Mouse (Mus musculus): ENCODE data around the gene Lmcd1.

DNA sequence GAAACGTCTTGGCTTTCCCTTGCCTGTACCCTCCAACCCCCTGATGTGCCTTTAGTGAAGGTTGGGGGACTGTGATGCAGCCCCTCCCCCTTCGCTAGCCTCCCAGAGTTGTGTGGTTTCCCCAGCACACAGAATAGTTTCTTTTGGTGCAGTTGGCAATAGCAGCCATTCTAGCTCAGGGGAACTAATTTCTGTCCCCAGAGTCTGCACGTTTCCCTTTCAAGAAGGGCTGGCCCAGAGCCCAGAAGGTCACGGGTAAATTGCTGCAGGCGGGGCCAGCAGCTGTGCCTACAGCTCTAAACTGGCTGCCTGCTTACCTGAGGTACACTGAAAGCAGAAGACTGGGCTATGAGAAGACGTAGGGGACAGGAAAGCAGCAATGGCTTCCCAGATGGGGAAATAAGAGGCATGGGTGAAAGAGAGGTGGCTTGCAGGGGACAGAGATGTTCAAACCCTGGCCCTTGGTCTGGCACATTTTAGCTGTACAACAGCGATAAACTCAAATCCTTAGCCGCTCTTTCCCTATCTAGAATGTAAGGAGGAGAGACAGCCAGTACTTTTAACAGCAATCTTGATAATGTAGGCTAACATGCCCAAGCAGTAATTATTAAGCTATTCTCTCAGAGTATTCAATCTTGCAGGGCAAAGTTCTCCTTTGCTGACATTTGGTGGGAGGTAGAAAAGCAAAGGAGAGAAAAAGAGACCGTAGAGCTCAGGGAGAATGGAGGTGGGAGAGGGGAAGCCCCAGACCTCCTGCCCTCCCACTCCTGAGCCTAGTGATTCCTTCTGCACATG lies 900 bp downstream of the Lmcd1 start:
- no peak for TF ChIP-seq CTCF (IDR thresholded peaks at IDR 0.05; ENCODE audit: low read depth, low read length)
- no peak for TF ChIP-seq POLR2A (IDR thresholded peaks at IDR 0.05; ENCODE audit: borderline replicate concordance, low read depth, low read length)
